Mouse (Mus musculus) frontal cortex, postnatal 36 days (tissue): ENCODE results near the gene Degs2.
"Not testable (repeated sequence)": the region's sequence is repeated elsewhere in the genome, so short reads cannot be mapped to it uniquely, and the experiment has no call there.

Experiments
- DNase-seq, 2 experiments: peaks; one replicate each; pipeline ENCODE4 v3.0.0; 2022; ENCODE audit warnings: low spot score in 2 of 2

Degs2 gene

DNA sequence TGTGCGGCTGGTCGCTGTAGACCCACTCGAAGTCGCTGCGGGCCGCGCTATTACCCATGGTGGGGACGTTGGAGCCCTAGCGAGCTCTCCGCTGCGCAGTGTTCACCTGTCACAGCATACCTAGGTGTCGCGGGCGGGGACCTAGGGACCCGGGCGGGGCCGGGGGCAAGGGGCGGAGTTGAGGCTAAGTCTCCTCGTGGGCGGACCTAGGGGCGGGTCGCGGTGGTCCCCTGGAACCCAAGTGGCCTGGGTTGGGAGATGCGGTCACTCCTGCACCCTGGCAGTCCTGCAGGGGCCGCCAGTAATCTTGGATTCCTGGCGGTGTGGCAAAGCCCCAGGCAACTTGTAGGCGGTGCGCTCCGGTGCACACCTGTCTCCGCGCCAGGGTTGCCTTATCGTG lies at the start of gene Degs2:
TSS of gene Degs2 (minus strand) at position 131 of the 400 bp plus-strand sequence.
- DNase-seq = no peak

- no peak for DNase-seq
These were observed 49.7 kb upstream of the Degs2 start for GRCm38 (mm10) chr12:108751790-108752189.

DNA sequence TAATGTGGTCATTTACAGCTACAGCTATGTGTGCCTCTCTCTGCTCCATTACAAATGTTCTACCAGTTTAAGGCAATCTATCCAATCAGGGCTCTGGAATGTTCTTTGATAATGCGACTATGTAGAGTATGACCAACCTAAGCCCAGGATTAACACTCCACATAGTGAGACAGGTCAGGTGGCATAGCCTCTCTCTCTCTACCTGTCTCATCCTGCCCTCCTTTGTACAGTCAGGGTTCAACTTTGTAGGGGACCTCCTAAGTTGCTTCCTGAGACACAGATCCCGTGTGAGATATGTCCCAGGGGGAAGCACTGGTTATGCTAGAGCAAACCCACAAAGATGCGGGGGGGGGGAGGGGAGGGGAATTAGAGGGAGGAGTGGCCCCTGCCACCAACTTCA lies 48.1 kb upstream of the Degs2 start:
- DNase-seq = no peak

- DNase-seq = no peak
These were observed 47.3 kb upstream of the Degs2 start for GRCm38 (mm10) chr12:108749454-108749853.

DNA sequence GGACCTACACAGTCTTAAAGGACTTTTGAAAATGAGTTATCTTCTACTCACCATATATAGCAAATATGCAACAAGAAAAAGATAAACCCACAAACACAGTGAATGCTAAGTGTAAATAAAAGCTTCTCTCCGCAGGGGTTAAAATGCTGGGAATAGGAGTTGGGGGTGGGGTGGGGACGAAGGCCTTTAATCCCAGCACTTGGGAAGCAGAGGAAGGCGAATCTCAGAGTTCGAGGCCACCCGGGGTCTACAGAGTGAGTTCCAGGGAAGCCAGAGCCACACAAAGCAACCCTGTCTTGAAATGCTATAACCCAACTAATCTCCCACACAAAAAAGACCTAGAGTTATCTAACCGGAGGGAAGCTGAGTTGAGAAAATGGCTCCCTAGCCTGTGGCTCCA lies 46.9 kb upstream of the Degs2 start:
- DNase-seq = no peak

- DNase-seq = no peak
These were observed 43.9 kb upstream of the Degs2 start for GRCm38 (mm10) chr12:108745990-108746389.

DNA sequence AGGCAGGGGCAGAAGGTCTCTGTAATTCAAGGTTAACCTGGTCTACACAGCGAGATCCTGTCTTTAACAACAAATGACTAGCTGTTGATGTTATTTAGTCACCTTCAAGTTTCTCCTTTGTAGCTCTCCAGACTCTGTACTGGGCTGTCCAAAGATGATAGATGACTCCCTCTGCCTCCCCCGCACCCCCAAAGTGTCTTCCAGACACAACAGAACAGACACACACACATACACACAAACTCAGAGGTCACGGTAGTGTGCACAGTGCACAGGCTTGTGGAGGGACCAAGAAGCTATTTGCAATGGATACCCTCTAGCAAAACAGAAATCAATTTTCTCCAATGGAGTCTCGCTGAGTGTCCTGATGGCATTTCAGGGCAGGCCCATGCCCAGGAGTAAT lies 40.1 kb upstream of the Degs2 start:
- no peak for DNase-seq

DNA sequence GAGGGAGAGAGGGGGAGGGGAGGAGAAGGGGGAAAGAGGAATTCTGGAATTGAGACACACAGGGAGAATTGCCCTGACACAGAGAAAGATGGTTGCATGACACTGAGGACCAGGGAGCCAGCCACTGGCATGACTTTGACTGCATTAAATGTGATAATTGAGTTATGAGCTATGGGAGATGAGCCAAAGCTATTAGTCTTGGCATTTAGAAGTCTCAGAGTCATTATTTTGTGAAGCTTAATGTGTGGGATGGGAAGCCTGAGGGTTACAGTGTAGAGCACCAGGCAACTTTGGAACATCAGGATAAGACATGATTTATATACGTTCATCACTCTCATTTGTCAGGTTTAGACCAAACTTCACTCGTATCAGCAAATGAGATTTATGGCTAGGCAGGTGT lies 39.4 kb upstream of the Degs2 start:
- DNase-seq = no peak

DNA sequence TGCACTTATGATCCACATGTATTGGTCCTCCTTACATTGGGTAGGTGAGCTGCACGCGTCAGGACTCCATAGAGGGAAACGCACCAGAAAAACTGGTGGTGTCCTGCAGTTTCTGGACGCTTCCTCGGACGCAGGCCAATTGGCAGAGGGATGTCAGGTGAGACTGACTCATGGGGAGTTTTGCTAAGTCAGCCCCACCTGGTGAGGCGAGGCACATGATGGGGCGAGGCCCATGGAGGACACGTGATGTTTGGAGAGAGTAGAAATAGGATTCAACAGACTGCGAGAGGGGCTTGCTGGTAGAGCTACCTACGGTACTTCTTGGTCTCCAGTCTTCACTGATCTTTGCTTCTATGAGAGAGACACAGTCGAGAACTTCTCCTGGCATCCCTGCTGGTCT lies 36.6 kb upstream of the Degs2 start:
- DNase-seq = no peak

- DNase-seq = no peak
These were observed 35.7 kb upstream of the Degs2 start for GRCm38 (mm10) chr12:108737838-108738237.

- DNase-seq = no peak
These were observed 32.3 kb upstream of the Degs2 start for GRCm38 (mm10) chr12:108734386-108734785.

GRCm38 (mm10) chr12:108723841-108724240 lies 21.7 kb upstream of the Degs2 start:
- no peak for DNase-seq

DNA sequence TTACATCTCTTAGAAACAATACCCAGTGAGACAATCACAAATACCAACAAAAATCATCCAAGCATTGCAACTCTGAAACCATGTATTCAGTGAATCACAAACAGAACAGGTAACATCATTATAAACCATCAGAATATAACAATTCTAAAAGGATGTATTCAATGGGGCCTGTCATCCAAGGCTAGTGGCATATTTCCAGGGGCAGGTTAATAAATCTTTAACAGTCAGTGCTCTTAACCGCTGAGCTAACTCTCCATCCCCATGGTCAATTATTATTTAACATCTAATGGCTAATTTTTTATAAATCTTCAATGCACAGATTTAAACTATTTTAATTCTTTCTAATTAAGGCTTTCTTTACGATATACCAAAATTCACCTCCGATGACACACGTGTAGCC lies 20.3 kb upstream of the Degs2 start:
- no peak for DNase-seq

- no peak for DNase-seq
These were observed 16.4 kb upstream of the Degs2 start for GRCm38 (mm10) chr12:108718485-108718884.

GRCm38 (mm10) chr12:108715854-108716253 lies 13.7 kb upstream of the Degs2 start:
- DNase-seq = no peak

- not testable (repeated sequence) for DNase-seq
These were observed 11.9 kb upstream of the Degs2 start for GRCm38 (mm10) chr12:108713972-108714371.

DNA sequence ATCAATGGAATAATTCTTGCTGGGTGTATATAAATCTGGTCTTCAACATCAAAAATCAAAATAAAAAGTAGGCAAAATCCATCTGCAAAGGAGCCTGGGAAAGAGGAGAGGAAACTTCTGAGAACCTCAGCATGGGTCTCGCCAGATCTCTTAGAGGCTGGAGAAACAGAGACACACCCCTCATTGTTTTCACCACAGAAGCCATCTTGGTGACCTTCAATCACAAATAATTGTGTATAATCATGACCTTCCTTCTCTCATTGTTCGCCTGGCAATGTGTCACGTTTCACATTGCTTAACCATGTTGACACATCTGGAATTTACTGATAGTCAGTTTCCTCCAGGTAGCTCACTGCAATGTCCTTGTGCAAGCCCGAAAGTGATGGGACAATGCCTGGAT lies 10.4 kb upstream of the Degs2 start:
- DNase-seq = no peak

GRCm38 (mm10) chr12:108710861-108711615 lies 8.9 kb upstream of the Degs2 start:
- DNase-seq = no peak

DNA sequence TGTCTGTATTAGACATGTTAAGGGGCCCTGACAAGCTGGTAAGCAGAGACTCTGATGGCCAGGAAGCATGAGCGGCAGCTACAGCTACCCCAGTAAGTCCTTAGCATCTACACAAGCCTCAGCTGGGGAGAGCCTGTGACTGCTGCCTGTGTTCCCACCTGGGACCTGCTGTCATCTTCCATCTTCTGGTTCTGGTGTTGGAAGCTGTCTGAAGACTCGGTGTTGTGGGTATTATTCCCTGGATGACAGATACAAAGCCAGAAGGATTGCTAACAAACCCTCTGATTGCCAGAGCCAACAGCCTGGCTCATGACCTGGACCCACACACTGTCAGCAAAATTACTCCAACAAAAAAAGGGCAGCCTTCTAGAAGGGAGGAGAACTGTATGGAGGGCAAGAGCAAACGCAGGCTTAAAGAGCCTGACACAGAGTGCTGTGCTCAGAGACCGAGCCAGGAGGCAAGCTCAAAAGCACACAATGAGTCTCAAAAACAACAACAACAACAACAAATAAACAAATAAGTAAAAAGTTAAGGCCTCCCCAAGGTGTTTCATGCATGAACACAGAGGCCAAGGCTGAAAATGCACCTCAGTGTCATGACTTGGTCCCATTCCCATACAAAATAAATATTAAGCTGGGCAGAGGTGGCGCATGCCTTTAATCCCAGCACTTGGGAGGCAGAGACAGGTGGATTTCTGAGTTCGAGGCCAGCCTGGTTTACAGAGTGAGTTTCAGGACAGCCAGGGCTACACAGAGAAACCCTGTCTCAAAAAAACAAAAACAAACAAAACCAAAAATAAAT lies 8.1 kb upstream of the Degs2 start:
- no peak for DNase-seq

DNA sequence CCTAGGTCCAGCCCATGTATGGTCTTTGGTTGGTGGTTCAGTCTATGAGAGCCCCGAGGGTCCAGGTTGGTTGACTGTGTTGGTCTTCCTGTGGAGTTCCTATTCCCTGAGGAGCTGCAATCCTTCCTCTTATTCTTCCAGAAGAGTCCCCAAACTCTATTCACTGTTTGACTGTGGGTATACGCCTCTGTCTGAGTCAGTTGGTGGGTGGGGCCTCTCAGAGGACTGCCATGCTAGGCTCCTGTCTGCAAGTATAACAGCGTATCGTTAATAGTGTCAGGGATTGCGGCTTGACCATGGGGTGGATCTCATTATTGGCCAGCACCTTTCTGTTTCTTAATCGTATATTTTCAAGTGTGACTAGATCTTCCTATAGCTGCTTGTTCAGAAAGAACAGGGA lies 7.3 kb upstream of the Degs2 start:
- DNase-seq = no peak

- DNase-seq = no peak
These were observed 4.0 kb upstream of the Degs2 start for GRCm38 (mm10) chr12:108706129-108706528.

DNA sequence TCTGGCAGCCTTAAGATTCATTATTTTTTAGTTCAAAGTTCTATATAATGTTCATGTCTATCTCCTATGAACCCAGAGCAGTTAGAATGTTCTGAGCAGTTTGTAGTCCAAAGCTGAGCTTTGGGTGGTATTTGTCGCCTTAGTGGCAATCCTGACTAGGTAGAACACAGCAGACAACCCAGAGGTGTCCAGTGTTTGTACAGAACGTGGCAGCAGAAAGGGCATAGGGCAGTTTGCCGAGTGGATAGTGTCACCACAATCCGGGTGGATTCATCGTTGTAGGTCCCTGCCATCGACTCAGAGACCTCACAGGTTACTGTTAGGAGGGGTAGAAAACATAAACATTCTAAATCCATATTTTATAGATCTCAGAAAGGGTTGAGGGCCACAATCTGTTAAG lies 3.4 kb upstream of the Degs2 start:
- no peak for DNase-seq

DNA sequence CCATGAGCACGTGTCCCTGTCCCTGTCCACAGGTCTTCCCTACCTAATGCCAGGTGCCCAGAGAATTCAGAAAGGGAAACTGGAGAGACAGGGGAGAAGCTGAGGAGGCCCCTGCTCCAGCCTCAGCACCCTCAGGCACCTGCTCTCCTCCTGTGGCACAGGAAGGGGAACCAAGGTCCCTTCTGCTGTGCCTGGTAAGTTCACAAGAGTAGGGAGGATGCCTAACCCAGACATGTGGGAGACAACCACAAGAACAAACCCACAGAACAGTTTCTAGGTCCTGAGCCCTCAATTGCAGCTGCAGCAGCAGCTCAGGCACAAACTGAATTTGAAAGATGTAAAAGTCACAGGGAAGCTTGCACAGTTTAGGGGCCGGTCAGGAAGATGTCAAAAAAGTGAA lies 894 bp downstream of the Degs2 start:
- no peak for DNase-seq
